Mouse (Mus musculus) lung, postnatal 0 days (tissue): ENCODE measurements at regions not wholly inside any gene's neighbourhood (a gene's known extent, or its start where the extent isn't known, plus 50 kb on each side); places are given as distances from the start of the nearest gene placed in this dataset.

Source experiments
- CTCF ChIP-seq: IDR thresholded peaks from 2 replicates; pipeline ENCODE4 v1.5.1; 2016; ENCODE audit warnings: antibody characterized with exemption, mild to moderate bottlenecking
- EP300 ChIP-seq: IDR thresholded peaks from 2 replicates; pipeline ENCODE4 v1.6.1; 2016; ENCODE audit warnings: antibody characterized with exemption, mild to moderate bottlenecking, control low read depth

DNA sequence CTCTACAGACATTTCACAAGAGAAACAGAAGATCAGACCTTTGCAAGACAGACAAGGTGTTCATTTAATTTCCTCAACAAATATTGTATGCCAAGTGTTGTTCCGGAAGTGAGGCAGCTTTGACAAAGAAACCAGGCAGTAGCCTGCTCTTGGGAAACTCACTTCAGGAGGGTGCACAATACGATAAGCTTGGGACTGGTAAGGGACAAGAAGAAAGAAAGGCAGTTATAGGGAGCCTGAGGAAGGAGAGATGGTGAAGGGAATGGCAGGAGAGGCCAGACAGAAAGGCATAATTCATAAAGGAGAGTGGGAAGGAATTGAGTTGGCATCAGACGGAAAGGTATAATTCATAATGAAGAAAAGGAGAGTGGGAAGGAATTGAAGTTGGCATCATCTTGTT lies 178.5 kb upstream of the Tenm4 start:
- TF ChIP-seq CTCF: no peak
- no peak for TF ChIP-seq EP300
